Mouse (Mus musculus): ENCODE measurements around the gene Hsd17b2. TPM values are rescaled to one million over a fixed set of nuclear protein-coding genes. Genes with fewer than 3 reads are reported as not detected.

Hsd17b2 gene
- total RNA-seq, 1 experiment = 0.31 TPM

DNA sequence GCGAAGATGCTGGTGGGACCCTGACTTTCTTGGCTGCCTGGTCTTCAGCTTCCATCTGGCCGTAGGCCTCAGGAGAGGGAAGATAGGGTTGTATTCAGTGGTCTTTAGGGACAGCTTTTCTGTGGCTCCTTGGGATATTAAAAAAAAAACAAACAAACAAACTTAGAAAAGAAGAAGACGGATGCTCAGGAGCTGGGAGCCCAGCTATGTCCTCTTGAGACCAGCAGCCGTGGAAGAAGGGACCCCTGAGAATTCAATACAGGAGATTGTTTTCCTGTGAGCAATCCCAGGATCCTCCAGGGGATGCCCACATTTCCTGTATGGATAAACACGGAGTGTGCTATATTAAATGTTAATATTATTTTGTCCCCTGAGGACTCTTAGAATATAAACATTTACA is 26.5 kb upstream of the Hsd17b2 start:
- no peak overlapping the region for H3K9ac ChIP-seq (ENCODE audit: insufficient read depth, low read depth, low read length, poor library complexity, severe bottlenecking)
- no peak for DNase-seq (ENCODE audit: low read depth, low spot score)
- TF ChIP-seq ZC3H11A (IDR thresholded peaks at IDR 0.05; ENCODE audit: borderline replicate concordance, low read depth, low read length) (no peak), CHD2 (IDR thresholded peaks at IDR 0.05; ENCODE audit: low read depth, low read length) (no peak), MAFK (IDR thresholded peaks at IDR 0.05; ENCODE audit: insufficient read depth, low read depth, low read length) (no peak), HCFC1 (IDR thresholded peaks at IDR 0.05; ENCODE audit: borderline replicate concordance, insufficient read depth, low read length) (no peak), ZNF384 (IDR thresholded peaks at IDR 0.05; ENCODE audit: low read depth, low read length) (no peak)
- no peaks in the 10 kb centered on the region for H3K9me3 ChIP-seq (ENCODE audit: control insufficient read depth, insufficient read depth, low read depth, low read length)
- in situ Hi-C loops (cut with MboI; ENCODE audit: low sequenced_read_pairs in 2 of 2, unreplicated experiment in 2 of 2) = no loop called here
- no peaks in the 10 kb centered on the region; a peak in 1 of 4 replicates for H3K4me1 ChIP-seq (ENCODE audit: control insufficient read depth in 2 of 2, insufficient read depth in 2 of 2, low read length in 2 of 2, poor library complexity in 1 of 2)
- H3K36me3 ChIP-seq (ENCODE audit: control insufficient read depth, insufficient read depth, low read length, poor library complexity, severe bottlenecking) = no peaks in the 10 kb centered on the region
- no peak overlapping the region for H3K4me3 ChIP-seq (ENCODE audit: insufficient read depth in 1 of 2, low read depth in 1 of 2, low read length in 2 of 2, poor library complexity in 1 of 2, severe bottlenecking in 1 of 2)
- no peak overlapping the region for H3K27ac ChIP-seq (ENCODE audit: insufficient read depth, low read depth, low read length, poor library complexity, severe bottlenecking)

DNA sequence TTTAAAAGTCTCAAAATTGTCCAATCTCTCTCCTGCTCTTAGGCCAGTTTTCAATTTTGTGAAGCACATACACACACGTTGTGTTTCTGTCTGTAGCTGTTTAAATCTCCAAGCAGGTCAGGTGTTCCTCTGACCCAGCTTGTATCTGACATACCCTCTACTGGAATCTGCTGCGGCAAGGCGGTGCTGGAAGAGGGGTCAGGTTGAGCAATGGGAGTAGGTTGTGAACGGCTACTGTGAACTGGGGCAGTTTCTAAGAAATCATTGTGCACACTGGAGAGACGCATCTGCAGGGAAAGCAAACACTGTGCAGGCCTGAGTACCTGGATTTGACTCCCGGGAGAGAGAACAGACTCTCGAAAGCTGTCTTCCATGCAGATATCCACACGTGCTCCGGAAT is 25.2 kb upstream of the Hsd17b2 start:
- H3K9me3 ChIP-seq (ENCODE audit: control insufficient read depth, insufficient read depth, low read depth, low read length) = no peaks in the 10 kb centered on the region
- no peaks in the 10 kb centered on the region; a peak in 1 of 4 replicates for H3K4me1 ChIP-seq (ENCODE audit: control insufficient read depth in 2 of 2, insufficient read depth in 2 of 2, low read length in 2 of 2, poor library complexity in 1 of 2)
- DNase-seq (ENCODE audit: low read depth, low spot score) = no peak
- TF ChIP-seq MAFK (IDR thresholded peaks at IDR 0.05; ENCODE audit: insufficient read depth, low read depth, low read length) (no peak), ZNF384 (IDR thresholded peaks at IDR 0.05; ENCODE audit: low read depth, low read length) (no peak), HCFC1 (IDR thresholded peaks at IDR 0.05; ENCODE audit: borderline replicate concordance, insufficient read depth, low read length) (no peak), CHD2 (IDR thresholded peaks at IDR 0.05; ENCODE audit: low read depth, low read length) (no peak), ZC3H11A (IDR thresholded peaks at IDR 0.05; ENCODE audit: borderline replicate concordance, low read depth, low read length) (no peak)
- in situ Hi-C loops (cut with MboI; ENCODE audit: low sequenced_read_pairs in 2 of 2, unreplicated experiment in 2 of 2) = no loop called here
- no peak overlapping the region for H3K27ac ChIP-seq (ENCODE audit: insufficient read depth, low read depth, low read length, poor library complexity, severe bottlenecking)
- H3K9ac ChIP-seq (ENCODE audit: insufficient read depth, low read depth, low read length, poor library complexity, severe bottlenecking) = no peak overlapping the region
- no peak overlapping the region for H3K4me3 ChIP-seq (ENCODE audit: insufficient read depth in 1 of 2, low read depth in 1 of 2, low read length in 2 of 2, poor library complexity in 1 of 2, severe bottlenecking in 1 of 2)
- no peaks in the 10 kb centered on the region for H3K36me3 ChIP-seq (ENCODE audit: control insufficient read depth, insufficient read depth, low read length, poor library complexity, severe bottlenecking)

DNA sequence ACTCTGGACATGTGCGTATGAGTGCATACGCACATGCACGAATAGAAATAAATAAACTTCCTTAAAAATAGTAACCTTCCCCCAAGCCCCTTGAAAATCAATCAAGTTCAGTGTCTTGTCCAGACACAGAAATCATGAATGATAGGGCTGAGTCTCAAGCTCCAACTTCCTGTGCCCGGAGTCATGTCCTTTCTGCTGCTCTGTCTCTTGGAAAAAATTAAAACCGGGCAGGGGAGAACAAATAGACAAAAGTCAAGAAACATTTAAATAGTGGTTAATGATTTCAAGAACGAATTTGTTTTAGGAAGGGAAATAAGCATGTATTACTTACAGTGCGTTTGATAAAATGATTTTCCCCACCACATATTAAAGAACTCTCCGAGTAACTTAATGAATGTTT is 24.7 kb upstream of the Hsd17b2 start:
- H3K4me3 ChIP-seq (ENCODE audit: insufficient read depth in 1 of 2, low read depth in 1 of 2, low read length in 2 of 2, poor library complexity in 1 of 2, severe bottlenecking in 1 of 2) = no peak overlapping the region
- no peaks in the 10 kb centered on the region for H3K36me3 ChIP-seq (ENCODE audit: control insufficient read depth, insufficient read depth, low read length, poor library complexity, severe bottlenecking)
- DNase-seq (ENCODE audit: low read depth, low spot score) = no peak
- in situ Hi-C loops (cut with MboI; ENCODE audit: low sequenced_read_pairs in 2 of 2, unreplicated experiment in 2 of 2) = no loop called here
- no peak overlapping the region for H3K27ac ChIP-seq (ENCODE audit: insufficient read depth, low read depth, low read length, poor library complexity, severe bottlenecking)
- H3K9ac ChIP-seq (ENCODE audit: insufficient read depth, low read depth, low read length, poor library complexity, severe bottlenecking) = no peak overlapping the region
- no peaks in the 10 kb centered on the region for H3K9me3 ChIP-seq (ENCODE audit: control insufficient read depth, insufficient read depth, low read depth, low read length)
- TF ChIP-seq HCFC1 (IDR thresholded peaks at IDR 0.05; ENCODE audit: borderline replicate concordance, insufficient read depth, low read length) = no peak
- no peak for TF ChIP-seq MAFK (IDR thresholded peaks at IDR 0.05; ENCODE audit: insufficient read depth, low read depth, low read length)
- TF ChIP-seq CHD2 (IDR thresholded peaks at IDR 0.05; ENCODE audit: low read depth, low read length) = no peak
- no peak for TF ChIP-seq ZC3H11A (IDR thresholded peaks at IDR 0.05; ENCODE audit: borderline replicate concordance, low read depth, low read length)
- TF ChIP-seq ZNF384 (IDR thresholded peaks at IDR 0.05; ENCODE audit: low read depth, low read length) = no peak
- H3K4me1 ChIP-seq (ENCODE audit: control insufficient read depth in 2 of 2, insufficient read depth in 2 of 2, low read length in 2 of 2, poor library complexity in 1 of 2) = no peaks in the 10 kb centered on the region; a peak in 1 of 4 replicates

DNA sequence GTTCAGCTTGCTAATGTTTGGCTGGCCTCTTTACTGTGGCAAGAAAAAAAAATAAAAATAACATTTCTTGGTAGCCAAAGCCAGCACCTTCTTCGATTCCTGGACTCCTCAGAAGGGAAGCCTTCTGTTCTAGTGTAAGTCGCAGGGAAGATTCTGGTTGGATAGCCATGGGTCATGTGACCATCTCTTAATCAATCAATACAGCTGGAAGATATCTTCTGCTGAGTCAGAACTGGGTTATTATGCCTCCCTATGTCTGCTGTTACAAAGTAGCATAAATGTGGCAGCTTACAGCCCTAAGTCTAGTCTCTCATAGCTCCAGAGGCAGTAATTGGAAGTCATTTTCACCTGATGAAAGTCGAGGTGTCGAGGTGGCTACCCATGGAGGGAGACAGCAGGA is 23.1 kb upstream of the Hsd17b2 start:
- Histone ChIP-seq H3K9ac (ENCODE audit: insufficient read depth, low read depth, low read length, poor library complexity, severe bottlenecking) (no peak overlapping the region), H3K36me3 (ENCODE audit: control insufficient read depth, insufficient read depth, low read length, poor library complexity, severe bottlenecking) (no peaks in the 10 kb centered on the region), H3K4me1 (ENCODE audit: control insufficient read depth in 2 of 2, insufficient read depth in 2 of 2, low read length in 2 of 2, poor library complexity in 1 of 2) (no peaks in the 10 kb centered on the region), H3K27ac (ENCODE audit: insufficient read depth, low read depth, low read length, poor library complexity, severe bottlenecking) (no peak overlapping the region), H3K4me3 (ENCODE audit: insufficient read depth in 1 of 2, low read depth in 1 of 2, low read length in 2 of 2, poor library complexity in 1 of 2, severe bottlenecking in 1 of 2) (no peak overlapping the region), H3K9me3 (ENCODE audit: control insufficient read depth, insufficient read depth, low read depth, low read length) (no peaks in the 10 kb centered on the region)
- TF ChIP-seq HCFC1 (IDR thresholded peaks at IDR 0.05; ENCODE audit: borderline replicate concordance, insufficient read depth, low read length) (no peak), MAFK (IDR thresholded peaks at IDR 0.05; ENCODE audit: insufficient read depth, low read depth, low read length) (no peak), ZC3H11A (IDR thresholded peaks at IDR 0.05; ENCODE audit: borderline replicate concordance, low read depth, low read length) (no peak)
- no peak for DNase-seq (ENCODE audit: low read depth, low spot score)
- in situ Hi-C loops (cut with MboI; ENCODE audit: low sequenced_read_pairs in 2 of 2, unreplicated experiment in 2 of 2) = no loop called here

DNA sequence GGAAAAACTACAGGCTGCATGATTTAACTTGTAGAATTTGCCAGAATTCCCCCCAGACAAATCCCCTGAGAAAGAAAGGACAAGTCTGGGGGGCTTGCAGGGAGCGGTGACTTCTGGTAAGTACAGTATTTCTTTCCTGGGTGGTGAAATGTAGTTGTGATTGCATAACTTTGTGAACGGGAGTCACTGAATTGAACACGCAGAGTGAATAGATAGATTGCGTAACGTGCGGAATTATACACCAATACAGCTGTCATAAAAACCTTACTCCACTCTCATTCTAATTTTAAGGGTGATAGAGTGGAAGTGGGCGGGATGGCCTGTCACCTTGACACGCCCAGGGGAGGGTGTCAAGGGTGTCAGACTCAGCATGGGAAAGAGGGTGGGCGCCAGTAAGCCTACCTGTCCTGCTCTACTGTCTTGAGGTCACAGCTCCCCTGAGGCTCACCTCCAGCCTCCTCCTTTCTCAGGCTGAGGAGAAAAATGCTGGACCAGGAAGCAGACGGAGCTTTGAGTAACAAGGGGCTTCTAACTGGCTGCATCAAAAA is 17.7 kb upstream of the Hsd17b2 start:
- in situ Hi-C loops (cut with MboI; ENCODE audit: low sequenced_read_pairs in 2 of 2, unreplicated experiment in 2 of 2) = no loop called here
- no peak for DNase-seq (ENCODE audit: low read depth, low spot score)
- Histone ChIP-seq H3K36me3 (ENCODE audit: control insufficient read depth, insufficient read depth, low read length, poor library complexity, severe bottlenecking) (no peaks in the 10 kb centered on the region), H3K9ac (ENCODE audit: insufficient read depth, low read depth, low read length, poor library complexity, severe bottlenecking) (no peak overlapping the region), H3K9me3 (ENCODE audit: control insufficient read depth, insufficient read depth, low read depth, low read length) (no peaks in the 10 kb centered on the region), H3K4me1 (ENCODE audit: control insufficient read depth in 2 of 2, insufficient read depth in 2 of 2, low read length in 2 of 2, poor library complexity in 1 of 2) (no peaks in the 10 kb centered on the region), H3K4me3 (ENCODE audit: insufficient read depth in 1 of 2, low read depth in 1 of 2, low read length in 2 of 2, poor library complexity in 1 of 2, severe bottlenecking in 1 of 2) (no peak overlapping the region), H3K27ac (ENCODE audit: insufficient read depth, low read depth, low read length, poor library complexity, severe bottlenecking) (no peak overlapping the region)
- TF ChIP-seq ZC3H11A (IDR thresholded peaks at IDR 0.05; ENCODE audit: borderline replicate concordance, low read depth, low read length) (no peak), HCFC1 (IDR thresholded peaks at IDR 0.05; ENCODE audit: borderline replicate concordance, insufficient read depth, low read length) (no peak), ZNF384 (IDR thresholded peaks at IDR 0.05; ENCODE audit: low read depth, low read length) (no peak), MAFK (IDR thresholded peaks at IDR 0.05; ENCODE audit: insufficient read depth, low read depth, low read length) (no peak), CHD2 (IDR thresholded peaks at IDR 0.05; ENCODE audit: low read depth, low read length) (no peak)

Data from ES-E14 (cell line).